Mouse (Mus musculus) C2C12 (cell line): ENCODE results near the gene Fmc1. TPM values are rescaled to one million over a fixed set of nuclear protein-coding genes. Genes with fewer than 3 reads are reported as not detected.
A peak's percentile ranks its signal among the peaks of the same experiment; 100 is the strongest.

ENCODE experiments used
- H3K27me3 ChIP-seq: one replicate; pipeline ENCODE4 v1.6.1; 2011; ENCODE audit not compliant: control insufficient read depth, insufficient read depth, insufficient read length
- H3K36me3 ChIP-seq: one replicate; pipeline ENCODE4 v1.6.1; 2011; ENCODE audit not compliant: control insufficient read depth, insufficient read depth
- H3K4me3 ChIP-seq: one replicate; pipeline ENCODE4 v1.5.1; 2011; ENCODE audit warnings: mild to moderate bottlenecking, control low read depth; ENCODE audit not compliant: poor library complexity, insufficient read depth, severe bottlenecking
- H3K79me2 ChIP-seq: one replicate; pipeline ENCODE4 v1.6.1; 2011; ENCODE audit not compliant: control insufficient read depth, insufficient read depth
- H3K79me3 ChIP-seq: one replicate; pipeline ENCODE4 v1.6.1; 2011; ENCODE audit warnings: low read depth, control low read depth
- H3ac ChIP-seq: one replicate; pipeline ENCODE3; 2011; ENCODE audit warnings: low read depth; ENCODE audit not compliant: control insufficient read depth, insufficient read length
- CEBPB ChIP-seq: IDR thresholded peaks from one replicate; pipeline ENCODE4 v1.6.1; 2011; ENCODE audit warnings: low read depth, mild to moderate bottlenecking, control low read depth, moderate library complexity
- CTCF ChIP-seq: IDR thresholded peaks from one replicate; pipeline ENCODE4 v1.5.1; 2011; ENCODE audit not compliant: control insufficient read depth, insufficient read depth, insufficient read length
- FOSL1 ChIP-seq: IDR thresholded peaks from one replicate; pipeline ENCODE4 v1.8.0; 2011; ENCODE audit warnings: mild to moderate bottlenecking, low read length; ENCODE audit not compliant: poor library complexity, insufficient read depth, severe bottlenecking
- MAX ChIP-seq: IDR thresholded peaks from one replicate; pipeline ENCODE4 v1.6.1; 2011; ENCODE audit warnings: mild to moderate bottlenecking, control low read depth
- MYOD1 ChIP-seq: IDR thresholded peaks from one replicate; pipeline ENCODE4 v1.6.1; 2011; ENCODE audit warnings: low read depth; ENCODE audit not compliant: control insufficient read depth, insufficient read length
- MYOG ChIP-seq: IDR thresholded peaks from one replicate; pipeline ENCODE4 v1.6.1; 2011; ENCODE audit not compliant: control insufficient read depth, insufficient read length; ENCODE audit errors: extremely low read depth
- USF1 ChIP-seq: IDR thresholded peaks from one replicate; pipeline ENCODE4 v1.6.1; 2011; ENCODE audit warnings: low read depth, mild to moderate bottlenecking, control low read depth, moderate library complexity
- polyA plus RNA-seq: library from polyadenylated mRNA; unstranded; fragments of >200 nt; fragmentation: generic; extraction: Trizol; gene quantifications from one replicate; pipeline ENCODE4 v1.2.1, GENCODE M21; 2012; ENCODE audit warnings: missing spikeins

Gene Fmc1
- polyA plus RNA-seq, 1 experiment = 109 TPM

- Histone ChIP-seq H3K79me3 (peaks cover 42% of the 10 kb centered on the region), H3K36me3 (peaks cover 21% of the 10 kb centered on the region), H3K4me3 (peak within 1 kb of the TSS; percentile 69), H3K79me2 (peaks cover 45% of the 10 kb centered on the region), H3K27me3 (no peaks in the 10 kb centered on the region), H3ac (peak within 1 kb of the TSS; percentile 86)
- TF ChIP-seq MYOG = no peak
- peak; percentile 28 for TF ChIP-seq MAX
These were observed 18.0 kb downstream of the Fmc1 start, which contains the start of gene Luc7l2 for GRCm38 (mm10) chr6:38551062-38551988. Luc7l2 (plus strand) TSS chr6:38551334.

DNA sequence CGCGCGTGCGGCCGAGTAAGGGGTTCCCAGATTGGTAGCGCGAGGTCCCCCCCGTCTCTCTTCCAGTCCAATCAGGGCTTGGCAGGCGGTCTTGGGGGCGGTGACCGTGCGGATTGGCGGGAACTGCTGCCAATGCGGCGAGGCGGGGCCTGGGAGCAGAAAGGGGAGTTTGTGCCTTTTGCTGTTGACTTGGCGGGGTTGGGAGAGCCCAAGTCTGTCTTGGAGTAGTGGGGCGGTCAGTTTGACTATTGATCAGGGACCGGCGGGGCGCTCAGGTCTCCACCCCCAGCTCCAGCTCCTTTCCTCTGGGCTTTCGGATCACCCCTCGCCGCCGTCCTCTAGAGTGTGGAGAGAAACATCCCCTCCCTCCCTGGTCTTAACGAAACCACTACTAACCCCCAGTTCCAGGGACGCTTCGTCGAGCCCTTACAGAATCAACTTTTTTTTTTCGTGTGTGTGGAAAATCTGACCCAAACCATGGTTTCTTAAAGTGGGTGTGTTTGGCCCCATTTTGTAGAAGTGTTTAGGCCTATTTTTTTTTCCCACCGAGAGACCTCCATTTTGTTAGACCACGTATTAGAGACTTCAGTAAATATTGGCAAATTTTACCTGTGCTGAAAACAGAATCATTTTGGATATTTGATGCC is 18.8 kb downstream of the Fmc1 start:
- Histone ChIP-seq H3K79me2 (peaks cover 53% of the 10 kb centered on the region), H3K4me3 (peak overlapping the region; percentile 69), H3K27me3 (no peaks in the 10 kb centered on the region), H3ac (peak overlapping the region; percentile 84), H3K36me3 (peaks cover 24% of the 10 kb centered on the region), H3K79me3 (peaks cover 50% of the 10 kb centered on the region)
- no peak for TF ChIP-seq CTCF
- TF ChIP-seq MAX = peak; percentile 63

DNA sequence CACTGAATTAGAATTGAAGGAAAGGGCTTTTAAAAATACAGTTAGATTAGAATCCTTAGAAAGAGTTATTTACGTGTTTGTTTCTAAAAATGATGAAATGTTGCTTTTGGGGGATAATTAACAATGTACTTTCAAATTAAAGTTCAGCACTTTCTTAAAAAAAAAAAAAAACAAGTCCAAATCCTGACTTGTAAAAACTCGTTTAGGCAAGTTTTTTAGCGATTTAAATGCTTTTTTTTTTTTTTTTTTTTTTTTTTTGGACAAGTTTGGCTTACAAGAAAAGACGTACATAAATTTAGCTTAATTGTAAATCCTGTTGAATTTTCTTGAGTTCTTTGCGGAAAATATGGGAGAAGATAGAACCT is 19.3 kb downstream of the Fmc1 start:
- H3K27me3 ChIP-seq = no peaks in the 10 kb centered on the region
- TF ChIP-seq USF1 (no peak), FOSL1 (no peak), CTCF (no peak), MAX (no peak), MYOG (no peak), MYOD1 (no peak), CEBPB (no peak)
- peaks cover 58% of the 10 kb centered on the region for H3K79me2 ChIP-seq
- H3ac ChIP-seq = no peak overlapping the region
- H3K36me3 ChIP-seq = peaks cover 29% of the 10 kb centered on the region
- peaks cover 55% of the 10 kb centered on the region for H3K79me3 ChIP-seq
- H3K4me3 ChIP-seq = peak overlapping the region; percentile 69

- no peak overlapping the region for H3ac ChIP-seq
- no peak for TF ChIP-seq CTCF
- no peak for TF ChIP-seq MAX
- no peak for TF ChIP-seq MYOD1
- no peak for TF ChIP-seq FOSL1
- no peak for TF ChIP-seq MYOG
- no peak for TF ChIP-seq USF1
- TF ChIP-seq CEBPB = no peak
- no peak overlapping the region for H3K4me3 ChIP-seq
- H3K36me3 ChIP-seq = peaks cover 76% of the 10 kb centered on the region
- H3K79me3 ChIP-seq = peaks cover 60% of the 10 kb centered on the region
- no peaks in the 10 kb centered on the region for H3K27me3 ChIP-seq
- H3K79me2 ChIP-seq = peaks cover 100% of the 10 kb centered on the region
These were observed 42.8 kb downstream of the Fmc1 start for GRCm38 (mm10) chr6:38576096-38576495.

GRCm38 (mm10) chr6:38580112-38580857 is 47.0 kb downstream of the Fmc1 start:
- Histone ChIP-seq H3K79me2 (peaks cover 97% of the 10 kb centered on the region), H3K36me3 (peaks cover 80% of the 10 kb centered on the region), H3ac (no peak overlapping the region), H3K79me3 (peaks cover 65% of the 10 kb centered on the region), H3K4me3 (no peak overlapping the region), H3K27me3 (no peaks in the 10 kb centered on the region)
- TF ChIP-seq MYOD1 (no peak), USF1 (no peak), CTCF (no peak), CEBPB (no peak), FOSL1 (no peak), MYOG (no peak), MAX (no peak)
